Mouse (Mus musculus): Measurements from ENCODE around the gene Taf10. TPM values are rescaled to one million over a fixed set of nuclear protein-coding genes. Genes with fewer than 3 reads are reported as not detected.

Taf10 gene
- total RNA-seq (2021) (100 to 1,000 TPM; 110 to 115 TPM), polyA plus RNA-seq (2012; rRNA removed) (158 and 176 TPM in 2 replicates)
- long read RNA-seq, full-length matches to known transcripts = 29 of 36 reads
- long read RNA-seq, partial matches to known transcripts = 2 of 36 reads
- long read RNA-seq, other reads (novel, unspliced or antisense) = 5 of 36 reads

GRCm38 (mm10) chr7:105743926-105744590 is at the start of gene Taf10:
Gene Taf10, minus strand, starts transcription at chr7:105744361.
- DNase-seq = peak; percentile 88 to 90
- Histone ChIP-seq H3K4me1 (ENCODE audit: control insufficient read depth, insufficient read depth, low read length) (peaks cover 4% of the 10 kb centered on the region), H3K79me2 (replicated peaks; ENCODE audit: control insufficient read depth, insufficient read depth, low read length) (no peaks in the 10 kb centered on the region), H3K4me3 (peak within 1 kb of the TSS; percentile 85), H3K27ac (peak within 1 kb of the TSS; percentile 69), H3K36me3 (ENCODE audit: control insufficient read depth, insufficient read depth, low read length) (peaks cover 10% of the 10 kb centered on the region), H3K27me3 (ENCODE audit: control insufficient read depth, insufficient read depth, low read length) (no peaks in the 10 kb centered on the region), H3K9ac (ENCODE audit: low read depth, low read length) (peak within 1 kb of the TSS; percentile 89)
- WGBS = under 1% methylated on average over 60 of the region's 67 CpGs
- TF ChIP-seq POLR2A (IDR thresholded peaks at IDR 0.05; ENCODE audit: insufficient read depth, low read depth, low read length) (peak; percentile 73), EP300 (IDR thresholded peaks at IDR 0.05; ENCODE audit: insufficient read depth, low read depth, low read length) (peak; percentile 70; the same call in 1 of the 2 replicates), CTCF (IDR thresholded peaks at IDR 0.05) (peak; percentile 59)
- intact Hi-C loops (cut with DNase I) = loop anchor here (2.0 kb wide), 1 partner anchor 43 kb away; the partner anchor contains the start of gene Dchs1

GRCm38 (mm10) chr7:105793701-105794100 is 49.5 kb upstream of the Taf10 start:
- Histone ChIP-seq H3K27me3 (ENCODE audit: control insufficient read depth, insufficient read depth, low read length) (no peaks in the 10 kb centered on the region), H3K4me1 (ENCODE audit: control insufficient read depth, insufficient read depth, low read length) (peaks cover 5% of the 10 kb centered on the region), H3K9ac (ENCODE audit: low read depth, low read length) (no peak overlapping the region), H3K27ac (peak overlapping the region; percentile 78), H3K4me3 (no peak overlapping the region), H3K79me2 (replicated peaks; ENCODE audit: control insufficient read depth, insufficient read depth, low read length) (no peaks in the 10 kb centered on the region), H3K36me3 (ENCODE audit: control insufficient read depth, insufficient read depth, low read length) (no peaks in the 10 kb centered on the region)
- peak in 1 of 2 experiments; percentile 48 for DNase-seq
- TF ChIP-seq POLR2A (IDR thresholded peaks at IDR 0.05; ENCODE audit: insufficient read depth, low read depth, low read length) (no peak), CTCF (IDR thresholded peaks at IDR 0.05) (no peak), EP300 (IDR thresholded peaks at IDR 0.05; ENCODE audit: insufficient read depth, low read depth, low read length) (0 out of 2 replicates have a peak, but pooled peaks have one; percentile 18)
- 35% methylated on average over 7 of the region's 7 CpGs for WGBS
- intact Hi-C loops (cut with DNase I) = loop anchor here (2.0 kb wide), 1 partner anchor 15 kb away; no protein-coding TSS in a partner anchor

GRCm38 (mm10) chr7:105791147-105791546 is 47.0 kb upstream of the Taf10 start:
- 74% methylated on average over 1 of the region's 1 CpGs for whole genome bisulfite sequencing
- Histone ChIP-seq H3K4me3 (no peak overlapping the region), H3K9ac (ENCODE audit: low read depth, low read length) (no peak overlapping the region), H3K27me3 (ENCODE audit: control insufficient read depth, insufficient read depth, low read length) (0 out of 2 replicates have a peak, but pooled peaks cover 2% of the 10 kb centered on the region), H3K36me3 (ENCODE audit: control insufficient read depth, insufficient read depth, low read length) (no peaks in the 10 kb centered on the region), H3K79me2 (replicated peaks; ENCODE audit: control insufficient read depth, insufficient read depth, low read length) (no peaks in the 10 kb centered on the region), H3K27ac (no peak overlapping the region), H3K4me1 (ENCODE audit: control insufficient read depth, insufficient read depth, low read length) (peaks cover 5% of the 10 kb centered on the region)
- TF ChIP-seq CTCF (IDR thresholded peaks at IDR 0.05) (no peak), EP300 (IDR thresholded peaks at IDR 0.05; ENCODE audit: insufficient read depth, low read depth, low read length) (no peak), POLR2A (IDR thresholded peaks at IDR 0.05; ENCODE audit: insufficient read depth, low read depth, low read length) (no peak)
- intact Hi-C loops (cut with DNase I) = no loop called here
- DNase-seq = no peak

DNA sequence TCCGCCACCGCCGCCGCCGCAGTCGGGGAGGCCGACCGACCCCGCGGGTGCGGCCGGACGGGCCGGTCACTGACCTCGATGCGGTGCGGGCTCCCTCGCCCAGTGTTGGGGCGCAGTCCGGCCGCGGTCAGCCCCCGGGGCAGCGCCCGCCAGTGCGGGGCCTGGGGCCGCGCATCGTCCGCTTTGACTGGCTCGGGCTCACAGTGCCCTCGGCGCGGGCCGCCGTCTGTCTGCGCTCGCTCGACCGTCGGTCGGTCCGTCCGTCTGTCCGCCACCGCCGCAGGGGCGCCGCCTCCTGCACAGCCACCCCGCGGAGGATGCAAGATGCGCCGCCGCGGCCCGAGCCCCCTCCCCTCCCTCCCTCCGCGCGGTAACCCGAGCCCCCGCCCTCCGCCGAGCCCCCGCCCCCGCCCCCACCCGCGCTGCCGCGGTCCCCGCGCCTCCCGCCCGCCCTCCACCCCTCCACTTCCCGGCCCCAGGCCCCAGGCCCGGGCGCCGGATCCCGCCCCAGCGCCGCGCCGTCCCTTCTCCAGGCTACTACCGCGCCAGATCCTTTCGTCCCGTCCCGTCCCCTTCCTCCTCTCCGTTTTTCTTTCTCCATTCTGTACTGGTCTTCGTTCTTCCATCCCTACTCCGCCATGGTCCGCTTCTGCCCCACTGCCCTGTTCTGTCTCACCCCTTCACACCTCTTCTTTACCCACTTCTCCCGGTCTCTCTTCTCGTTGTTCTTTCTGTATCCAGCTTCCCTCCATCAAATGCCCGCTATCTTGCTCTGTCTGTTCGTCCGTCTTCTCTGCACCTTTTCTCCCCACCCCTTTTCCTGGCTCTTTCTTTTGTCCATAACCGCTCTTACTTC is 43.4 kb upstream of the Taf10 start, which contains the start of gene Dchs1:
TSS of gene Dchs1 (minus strand) at position 370 of the 856 bp plus-strand sequence.
- H3K36me3 ChIP-seq (ENCODE audit: control insufficient read depth, insufficient read depth, low read length) = no peaks in the 10 kb centered on the region; the same call in 1 of the 2 replicates
- H3K4me1 ChIP-seq (ENCODE audit: control insufficient read depth, insufficient read depth, low read length) = peaks cover 5% of the 10 kb centered on the region
- WGBS = under 1% methylated on average over 67 of the region's 97 CpGs
- peak; percentile 54 to 66 for DNase-seq
- H3K79me2 ChIP-seq (replicated peaks; ENCODE audit: control insufficient read depth, insufficient read depth, low read length) = no peaks in the 10 kb centered on the region
- TF ChIP-seq CTCF (IDR thresholded peaks at IDR 0.05) (no peak), POLR2A (IDR thresholded peaks at IDR 0.05; ENCODE audit: insufficient read depth, low read depth, low read length) (peak; percentile 46; the same call in 1 of the 2 replicates)
- intact Hi-C loops (cut with DNase I) = loop anchor here (2.0 kb wide), 2 partner anchors 21 to 43 kb away; partner anchors contain the start of gene Taf10
- peak within 1 kb of the TSS; percentile 70 for H3K4me3 ChIP-seq
- H3K27me3 ChIP-seq (ENCODE audit: control insufficient read depth, insufficient read depth, low read length) = 0 out of 2 replicates have a peak, but pooled peaks cover 2% of the 10 kb centered on the region
- H3K27ac ChIP-seq = peak within 1 kb of the TSS; percentile 86
- H3K9ac ChIP-seq (ENCODE audit: low read depth, low read length) = peak within 1 kb of the TSS; percentile 90

DNA sequence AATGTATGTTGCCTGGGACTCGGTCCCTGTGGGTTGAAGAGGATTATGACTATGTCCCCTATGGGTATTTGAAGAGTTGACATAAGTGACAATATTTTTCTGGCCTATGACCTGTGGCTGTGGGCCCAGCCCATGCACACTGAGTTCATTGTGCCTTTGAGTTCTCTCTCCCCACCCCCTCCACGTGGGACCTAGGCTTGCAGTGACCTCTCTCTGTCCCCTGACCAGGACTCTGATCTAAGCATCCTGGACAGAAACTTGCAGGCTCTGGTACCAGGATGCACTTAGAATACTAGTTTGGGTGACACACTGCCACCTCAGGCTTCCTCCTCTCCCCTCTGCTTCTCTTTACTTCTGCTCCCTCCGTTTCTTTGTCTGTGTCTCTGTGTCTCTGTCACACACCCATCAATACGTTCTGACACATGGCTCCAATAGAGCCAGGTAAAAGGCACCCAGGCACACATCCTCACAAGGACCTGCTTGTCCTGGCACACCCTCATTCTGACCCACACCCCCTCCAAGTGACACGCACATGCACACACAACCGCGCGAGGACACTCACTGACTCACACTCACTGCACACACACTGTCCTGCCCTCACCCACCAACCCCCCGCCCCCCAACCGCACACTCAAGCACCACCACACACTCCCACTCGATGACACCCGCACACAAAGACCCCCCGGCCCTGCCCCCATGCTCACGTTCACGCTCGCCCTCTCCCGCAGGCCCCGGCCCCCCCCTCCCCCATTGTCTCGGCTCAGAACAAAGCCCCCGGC is 42.5 kb upstream of the Taf10 start:
- TF ChIP-seq POLR2A (IDR thresholded peaks at IDR 0.05; ENCODE audit: insufficient read depth, low read depth, low read length) (no peak), EP300 (IDR thresholded peaks at IDR 0.05; ENCODE audit: insufficient read depth, low read depth, low read length) (no peak), CTCF (IDR thresholded peaks at IDR 0.05) (no peak)
- Histone ChIP-seq H3K27ac (peak overlapping the region; percentile 86), H3K36me3 (ENCODE audit: control insufficient read depth, insufficient read depth, low read length) (no peaks in the 10 kb centered on the region; the same call in 1 of the 2 replicates), H3K79me2 (replicated peaks; ENCODE audit: control insufficient read depth, insufficient read depth, low read length) (no peaks in the 10 kb centered on the region), H3K4me1 (ENCODE audit: control insufficient read depth, insufficient read depth, low read length) (peaks cover 5% of the 10 kb centered on the region), H3K9ac (ENCODE audit: low read depth, low read length) (peak overlapping the region; percentile 90), H3K27me3 (ENCODE audit: control insufficient read depth, insufficient read depth, low read length) (0 out of 2 replicates have a peak, but pooled peaks cover 2% of the 10 kb centered on the region), H3K4me3 (peak overlapping the region; percentile 70)
- 10% methylated on average over 19 of the region's 20 CpGs for WGBS
- intact Hi-C loops (cut with DNase I) = loop anchor here (2.0 kb wide), 2 partner anchors 22 to 42 kb away; partner anchors contain the start of gene Taf10
- DNase-seq = no peak
